Mouse (Mus musculus) MEL (cell line): Measurements from ENCODE around the gene Stra8. TPM values are rescaled to one million over a fixed set of nuclear protein-coding genes. Genes with fewer than 3 reads are reported as not detected.

Experiments
- DNase-seq: peaks from one replicate; pipeline ENCODE4 v3.0.0; 2011; ENCODE audit warnings: low read depth, low spot score
- H3K27ac ChIP-seq: 2 replicates; pipeline ENCODE4 v1.5.1; 2012; ENCODE audit warnings: low read depth, mild to moderate bottlenecking, control low read depth, low read length, moderate library complexity; ENCODE audit not compliant: control insufficient read depth
- H3K27me3 ChIP-seq, 2 experiments: fragments of 150-350 bp in 1 of 2; sonication (generic) in 1 of 2; 2 replicates each; pipeline ENCODE4 v1.6.1; 2012; ENCODE audit warnings: low read length in 2 of 2, mild to moderate bottlenecking in 2 of 2, improper control_type of control experiment in 1 of 2, moderate library complexity in 1 of 2; ENCODE audit not compliant: insufficient read depth in 2 of 2, control insufficient read depth in 1 of 2
- H3K36me3 ChIP-seq, 2 experiments: 2 replicates each; pipeline ENCODE4 v1.6.1; 2012 to 2014; ENCODE audit warnings: low read length in 2 of 2, improper control_type of control experiment in 1 of 2, inconsistent platforms in 1 of 2, mild to moderate bottlenecking in 1 of 2; ENCODE audit not compliant: insufficient read depth in 2 of 2, control insufficient read depth in 1 of 2
- H3K4me1 ChIP-seq, 2 experiments: fragments of 150-350 bp in 1 of 2; sonication (generic) in 1 of 2; 2 replicates each; pipeline ENCODE4 v1.6.1; 2012; ENCODE audit warnings: low read length in 2 of 2, improper control_type of control experiment in 1 of 2, mild to moderate bottlenecking in 1 of 2; ENCODE audit not compliant: insufficient read depth in 2 of 2, control insufficient read depth in 1 of 2
- H3K4me3 ChIP-seq, 2 experiments: fragments of 150-350 bp in 1 of 2; sonication (generic) in 1 of 2; 2 replicates each; pipeline ENCODE4 v1.5.1; 2012; ENCODE audit warnings: low read depth in 2 of 2, low read length in 2 of 2, mild to moderate bottlenecking in 2 of 2, moderate library complexity in 2 of 2, control low read depth in 1 of 2, improper control_type of control experiment in 1 of 2; ENCODE audit not compliant: control insufficient read depth in 1 of 2, insufficient read depth in 1 of 2
- H3K79me2 ChIP-seq: 2 replicates; pipeline ENCODE4 v1.6.1; 2012; ENCODE audit warnings: mild to moderate bottlenecking, low read length, moderate library complexity; ENCODE audit not compliant: control insufficient read depth, poor library complexity, insufficient read depth
- H3K9ac ChIP-seq: 2 replicates; pipeline ENCODE4 v1.6.1; 2012; ENCODE audit warnings: low read depth, mild to moderate bottlenecking, control low read depth, low read length, moderate library complexity; ENCODE audit not compliant: control insufficient read depth, poor library complexity, severe bottlenecking
- H3K9me3 ChIP-seq: fragments of 150-350 bp; sonication (generic); replicated peaks from 2 replicates; pipeline ENCODE4 v1.6.1; 2012; ENCODE audit warnings: mild to moderate bottlenecking, low read length, improper control_type of control experiment, moderate library complexity; ENCODE audit not compliant: insufficient read depth
- BHLHE40 ChIP-seq: IDR thresholded peaks from 2 replicates; pipeline ENCODE4 v1.6.1; 2012; ENCODE audit warnings: low read depth, mild to moderate bottlenecking, inconsistent platforms, low read length, improper control_type of control experiment, borderline replicate concordance
- E2F4 ChIP-seq: IDR thresholded peaks from 2 replicates; pipeline ENCODE4 v1.6.1; 2011; ENCODE audit warnings: low read depth, low read length, improper control_type of control experiment, borderline replicate concordance
- ETS1 ChIP-seq: IDR thresholded peaks from 2 replicates; pipeline ENCODE4 v1.6.1; 2012; ENCODE audit warnings: low read depth, mild to moderate bottlenecking, inconsistent platforms, low read length, improper control_type of control experiment, moderate library complexity
- HCFC1 ChIP-seq: IDR thresholded peaks from 2 replicates; pipeline ENCODE4 v1.6.1; 2012; ENCODE audit warnings: low read depth, mild to moderate bottlenecking, inconsistent platforms, low read length, improper control_type of control experiment, moderate library complexity
- KAT2A ChIP-seq: conservative IDR thresholded peaks from 2 replicates; pipeline ENCODE4 v1.6.1; 2012; ENCODE audit warnings: low read depth, low read length, improper control_type of control experiment, inconsistent platforms
- MAX ChIP-seq: IDR thresholded peaks from 2 replicates; pipeline ENCODE4 v1.6.1; 2011; ENCODE audit warnings: low read length, improper control_type of control experiment
- MEF2A ChIP-seq: IDR thresholded peaks from 2 replicates; pipeline ENCODE4 v1.6.1; 2014; ENCODE audit warnings: low read depth, mild to moderate bottlenecking, inconsistent platforms, low read length, improper control_type of control experiment; ENCODE audit not compliant: poor library complexity, insufficient replicate concordance, severe bottlenecking; ENCODE audit errors: extremely low read depth
- MXI1 ChIP-seq: IDR thresholded peaks from 2 replicates; pipeline ENCODE4 v1.6.1; 2011; ENCODE audit warnings: mild to moderate bottlenecking, low read depth, low read length, improper control_type of control experiment
- MYC ChIP-seq: IDR thresholded peaks from 2 replicates; pipeline ENCODE4 v1.6.1; 2011; ENCODE audit warnings: low read depth, mild to moderate bottlenecking, low read length, improper control_type of control experiment, moderate library complexity
- NELFE ChIP-seq: IDR thresholded peaks from 2 replicates; pipeline ENCODE4 v1.6.1; 2011; ENCODE audit warnings: low read depth, low read length, improper control_type of control experiment
- POLR2A ChIP-seq, 2 experiments: IDR thresholded peaks; 2 replicates each; pipeline ENCODE4 v1.6.1; 2011 to 2012; ENCODE audit warnings: low read length in 2 of 2, mild to moderate bottlenecking in 2 of 2, control low read depth in 1 of 2, improper control_type of control experiment in 1 of 2, low read depth in 1 of 2, moderate library complexity in 1 of 2; ENCODE audit not compliant: control insufficient read depth in 1 of 2, insufficient read depth in 1 of 2, poor library complexity in 1 of 2
- SMC3 ChIP-seq: IDR thresholded peaks from 2 replicates; pipeline ENCODE4 v1.6.1; 2011; ENCODE audit warnings: low read depth, low read length, improper control_type of control experiment
- TBP ChIP-seq: IDR thresholded peaks from 2 replicates; pipeline ENCODE4 v1.8.0; 2011; ENCODE audit warnings: low read depth, low read length, improper control_type of control experiment
- TCF12 ChIP-seq: IDR thresholded peaks from 2 replicates; pipeline ENCODE4 v1.6.1; 2014; ENCODE audit warnings: low read depth, mild to moderate bottlenecking, inconsistent platforms, low read length, improper control_type of control experiment, moderate library complexity
- ZC3H11A ChIP-seq: IDR thresholded peaks from 2 replicates; pipeline ENCODE4 v1.6.1; 2012; ENCODE audit warnings: low read depth, mild to moderate bottlenecking, inconsistent platforms, low read length, improper control_type of control experiment
- ZKSCAN1 ChIP-seq: IDR thresholded peaks from 2 replicates; pipeline ENCODE4 v1.6.1; 2012; ENCODE audit warnings: low read depth, mild to moderate bottlenecking, inconsistent platforms, low read length, improper control_type of control experiment, moderate library complexity
- ZMIZ1 ChIP-seq: IDR thresholded peaks from 2 replicates; pipeline ENCODE4 v1.6.1; 2012; ENCODE audit warnings: low read depth, mild to moderate bottlenecking, inconsistent platforms, low read length, improper control_type of control experiment, moderate library complexity
- polyA plus RNA-seq, 2 experiments: library from polyadenylated mRNA; stranded (reverse) in 1 of 2; unstranded in 1 of 2; fragments of >175 nt in 1 of 2; fragments of >200 nt in 1 of 2; gene quantifications; 2 replicates each; pipeline versions ENCODE4 v1.2.1 to v1.2.4; 2012; ENCODE audit warnings: low replicate concordance in 2 of 2, low read depth in 1 of 2; ENCODE audit not compliant: insufficient read length in 2 of 2, insufficient read depth in 1 of 2, missing spikeins in 1 of 2
- total RNA-seq: library from RNA; depleted of rRNA; stranded (reverse); fragments of 300-350 nt; gene quantifications from 2 replicates; pipeline ENCODE4 v1.2.3, GENCODE M21; 2012

Stra8 gene
- total and polyA plus RNA-seq, 3 experiments, result not detected

DNA sequence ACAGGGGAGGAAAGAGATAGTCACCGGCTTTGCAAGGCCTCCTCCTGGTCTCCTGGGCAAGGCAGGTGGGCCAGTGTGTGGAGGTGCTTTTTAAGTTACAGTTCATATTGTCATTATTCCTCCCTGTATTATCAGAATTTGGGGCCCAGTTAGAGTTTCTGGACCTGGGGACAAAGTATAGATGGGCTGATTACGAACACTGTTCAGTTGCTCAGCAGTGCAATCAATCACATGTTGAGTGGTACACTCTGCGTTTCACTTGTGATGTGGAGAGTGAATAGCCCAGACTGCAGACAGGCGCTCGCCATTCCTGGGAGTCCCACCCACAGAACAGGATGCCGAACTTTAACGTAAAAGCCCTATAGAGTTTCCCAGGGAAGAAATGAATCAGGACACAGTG lies 35.2 kb upstream of the Stra8 start:
- no peak overlapping the region for H3K4me3 ChIP-seq
- peaks cover 0 to 1% of the 10 kb centered on the region in 2 experiments; a peak in 1 of 4 replicates for H3K36me3 ChIP-seq
- no peaks in the 10 kb centered on the region for H3K27me3 ChIP-seq
- H3K79me2 ChIP-seq, result no peaks in the 10 kb centered on the region
- no peaks in the 10 kb centered on the region for H3K4me1 ChIP-seq
- TF ChIP-seq E2F4 (no peak), MAX (no peak), MEF2A (no peak), ZKSCAN1 (no peak), ETS1 (no peak), ZC3H11A (no peak)
- no peaks in the 10 kb centered on the region for H3K9me3 ChIP-seq
- H3K9ac ChIP-seq, result no peak overlapping the region
- no peak overlapping the region for H3K27ac ChIP-seq
- DNase-seq, result no peak

DNA sequence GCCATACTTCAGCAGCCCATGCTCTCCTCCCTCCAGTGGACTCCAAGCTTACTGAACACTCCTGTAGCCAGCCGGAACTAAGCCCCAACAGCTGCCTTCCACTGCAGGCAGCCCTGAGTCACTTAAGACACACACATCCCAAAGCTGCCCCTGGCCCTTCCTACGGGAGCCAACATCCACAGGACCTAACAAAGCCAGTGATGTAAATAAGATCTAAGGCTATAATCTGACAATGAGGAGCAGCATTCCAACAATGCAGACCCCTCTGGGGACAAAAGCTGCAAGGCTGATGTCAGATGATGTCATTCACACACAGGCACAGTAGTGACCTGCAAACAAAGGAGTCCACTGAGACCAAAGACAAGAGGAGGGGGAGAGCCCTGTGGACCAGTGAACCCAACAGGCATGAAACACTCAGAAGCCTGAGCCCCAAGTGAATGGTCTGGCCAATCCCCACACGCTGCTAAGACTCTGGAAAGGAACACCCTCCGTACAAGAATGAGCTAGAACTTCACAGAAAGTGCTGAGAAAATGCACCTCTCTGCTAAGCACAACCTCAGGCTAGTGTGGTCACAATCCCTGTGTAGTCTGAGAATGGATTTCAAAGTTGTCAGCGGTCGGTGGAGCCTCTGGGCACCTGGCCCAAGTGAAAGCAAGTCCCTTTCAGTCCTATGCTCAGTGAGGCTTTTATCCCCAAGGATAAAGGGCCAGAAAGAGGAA lies 32.7 kb upstream of the Stra8 start:
- Histone ChIP-seq H3K9me3 (no peaks in the 10 kb centered on the region), H3K4me3 (no peak overlapping the region), H3K27ac (no peak overlapping the region), H3K4me1 (no peaks in the 10 kb centered on the region), H3K36me3 (peaks cover 0 to 1% of the 10 kb centered on the region in 2 experiments; a peak in 1 of 4 replicates), H3K27me3 (no peaks in the 10 kb centered on the region), H3K9ac (no peak overlapping the region), H3K79me2 (no peaks in the 10 kb centered on the region)
- TF ChIP-seq NELFE (no peak), POLR2A (IDR thresholded peaks at IDR 0.05; ENCODE audit: control insufficient read depth in 1 of 2, insufficient read depth in 1 of 2, low read depth in 1 of 2, low read length in 2 of 2, poor library complexity in 1 of 2) (no peak), TCF12 (no peak), MYC (no peak), KAT2A (no peak), MXI1 (no peak), TBP (no peak), SMC3 (no peak), HCFC1 (no peak), ZMIZ1 (no peak), BHLHE40 (no peak)
- DNase-seq, result no peak
